Mouse (Mus musculus): Measurements from ENCODE around the gene Eml2.

Eml2 gene

GRCm38 (mm10) chr7:19162928-19163327 lies 13.3 kb upstream of the Eml2 start:
- no peak for DNase-seq (ENCODE audit: low read depth, low spot score)

GRCm38 (mm10) chr7:19163752-19164151 lies 12.5 kb upstream of the Eml2 start:
- DNase-seq (ENCODE audit: low read depth, low spot score), result no peak

GRCm38 (mm10) chr7:19164189-19164588 lies 12.0 kb upstream of the Eml2 start:
- DNase-seq (ENCODE audit: low read depth, low spot score), result peak; percentile 54

GRCm38 (mm10) chr7:19164978-19165377 lies 11.2 kb upstream of the Eml2 start:
- no peak for DNase-seq (ENCODE audit: low read depth, low spot score)

GRCm38 (mm10) chr7:19165656-19166423 lies 10.4 kb upstream of the Eml2 start, which contains the start of gene Gipr:
Gipr (minus strand) TSS chr7:19166127.
- no peak for DNase-seq (ENCODE audit: low read depth, low spot score)

- no peak for DNase-seq (ENCODE audit: low read depth, low spot score)
Measured at GRCm38 (mm10) chr7:19166990-19167389, 9.2 kb upstream of the Eml2 start.

GRCm38 (mm10) chr7:19169506-19169905 lies 6.7 kb upstream of the Eml2 start:
- no peak for DNase-seq (ENCODE audit: low read depth, low spot score)

- no peak for DNase-seq (ENCODE audit: low read depth, low spot score)
Measured at GRCm38 (mm10) chr7:19170142-19170541, 6.1 kb upstream of the Eml2 start.

- no peak for DNase-seq (ENCODE audit: low read depth, low spot score)
Measured at GRCm38 (mm10) chr7:19171831-19172230, 4.4 kb upstream of the Eml2 start.

- peak; percentile 86 for DNase-seq (ENCODE audit: low read depth, low spot score)
Measured at GRCm38 (mm10) chr7:19172874-19173273, 3.3 kb upstream of the Eml2 start.

GRCm38 (mm10) chr7:19176516-19176947 lies 311 bp downstream of the Eml2 start:
- no peak for DNase-seq (ENCODE audit: low read depth, low spot score)

- DNase-seq (ENCODE audit: low read depth, low spot score), result no peak
Measured at GRCm38 (mm10) chr7:19177216-19177615, 995 bp downstream of the Eml2 start.

GRCm38 (mm10) chr7:19178035-19178434 lies 1.8 kb downstream of the Eml2 start:
- DNase-seq (ENCODE audit: low read depth, low spot score), result no peak

GRCm38 (mm10) chr7:19178443-19179092 lies 2.3 kb downstream of the Eml2 start:
- DNase-seq (ENCODE audit: low read depth, low spot score), result peak; percentile 67

GRCm38 (mm10) chr7:19179173-19179572 lies 3.0 kb downstream of the Eml2 start:
- peak; percentile 57 for DNase-seq (ENCODE audit: low read depth, low spot score)

- DNase-seq (ENCODE audit: low read depth, low spot score), result no peak
Measured at GRCm38 (mm10) chr7:19179936-19180335, 3.7 kb downstream of the Eml2 start.

- peak; percentile 39 for DNase-seq (ENCODE audit: low read depth, low spot score)
Measured at GRCm38 (mm10) chr7:19180862-19181429, 4.7 kb downstream of the Eml2 start.

- no peak for DNase-seq (ENCODE audit: low read depth, low spot score)
Measured at GRCm38 (mm10) chr7:19184250-19184649, 8.0 kb downstream of the Eml2 start.

GRCm38 (mm10) chr7:19184758-19185157 lies 8.5 kb downstream of the Eml2 start:
- DNase-seq (ENCODE audit: low read depth, low spot score), result no peak

- DNase-seq (ENCODE audit: low read depth, low spot score), result no peak
Measured at GRCm38 (mm10) chr7:19194676-19195075, 18.5 kb downstream of the Eml2 start.

- DNase-seq (ENCODE audit: low read depth, low spot score), result no peak
Measured at GRCm38 (mm10) chr7:19196676-19197075, 20.5 kb downstream of the Eml2 start.

GRCm38 (mm10) chr7:19197985-19198384 lies 21.8 kb downstream of the Eml2 start:
- no peak for DNase-seq (ENCODE audit: low read depth, low spot score)

GRCm38 (mm10) chr7:19201660-19202059 lies 25.4 kb downstream of the Eml2 start:
- DNase-seq (ENCODE audit: low read depth, low spot score), result no peak
